Mouse (Mus musculus) inflammation-experienced regulatory T-cells, adult 6 months (primary cell): Measurements from ENCODE around the gene Gng2. TPM values are rescaled to one million over a fixed set of nuclear protein-coding genes. Genes with fewer than 3 reads are reported as not detected.

Source experiments
- ATAC-seq: one replicate; pipeline ENCODE4 v1.8.0; 2017
- polyA plus RNA-seq, 3 experiments: library from polyadenylated mRNA; unstranded; fragments of 100-300 nt; shearing (Covaris generic); gene quantifications; one replicate each; pipeline ENCODE4 v1.2.1; 2017

Gene Gng2
- polyA plus RNA-seq, 3 experiments from 2014 or later, result 56.4 to 107 (median 59.1) TPM

GRCm38 (mm10) chr14:19976421-19977270 lies 781 bp downstream of the Gng2 start:
- peak; percentile 67 for ATAC-seq

GRCm38 (mm10) chr14:19974978-19975493 lies 2.4 kb downstream of the Gng2 start:
- ATAC-seq, result no peak

- no peak for ATAC-seq
Observed at GRCm38 (mm10) chr14:19974429-19974828, 3.0 kb downstream of the Gng2 start.

GRCm38 (mm10) chr14:19972316-19973029 lies 5.0 kb downstream of the Gng2 start:
- ATAC-seq, result no peak

- ATAC-seq, result no peak
Observed at GRCm38 (mm10) chr14:19970845-19971244, 6.6 kb downstream of the Gng2 start.

GRCm38 (mm10) chr14:19970106-19970785 lies 7.2 kb downstream of the Gng2 start:
- ATAC-seq, result no peak

GRCm38 (mm10) chr14:19969566-19969965 lies 7.9 kb downstream of the Gng2 start:
- ATAC-seq, result peak; percentile 29

- ATAC-seq, result peak; percentile 7
Observed at GRCm38 (mm10) chr14:19969011-19969521, 8.4 kb downstream of the Gng2 start.

- ATAC-seq, result peak; percentile 81
Observed at GRCm38 (mm10) chr14:19968321-19969010, 9.0 kb downstream of the Gng2 start.

GRCm38 (mm10) chr14:19967482-19967881 lies 9.9 kb downstream of the Gng2 start:
- ATAC-seq, result peak; percentile 14

GRCm38 (mm10) chr14:19963961-19964505 lies 13.4 kb downstream of the Gng2 start:
- no peak for ATAC-seq

GRCm38 (mm10) chr14:19961924-19962915 lies 15.2 kb downstream of the Gng2 start:
- ATAC-seq, result peak; percentile 98

- ATAC-seq, result no peak
Observed at GRCm38 (mm10) chr14:19959860-19960259, 17.6 kb downstream of the Gng2 start.

- no peak for ATAC-seq
Observed at GRCm38 (mm10) chr14:19955077-19955476, 22.4 kb downstream of the Gng2 start.

- ATAC-seq, result no peak
Observed at GRCm38 (mm10) chr14:19950812-19951211, 26.6 kb downstream of the Gng2 start.

GRCm38 (mm10) chr14:19949475-19949874 lies 28.0 kb downstream of the Gng2 start:
- no peak for ATAC-seq

- no peak for ATAC-seq
Observed at GRCm38 (mm10) chr14:19946221-19946620, 31.2 kb downstream of the Gng2 start.

GRCm38 (mm10) chr14:19942732-19943131 lies 34.7 kb downstream of the Gng2 start:
- ATAC-seq, result no peak

- no peak for ATAC-seq
Observed at GRCm38 (mm10) chr14:19942329-19942728, 35.1 kb downstream of the Gng2 start.

- ATAC-seq, result no peak
Observed at GRCm38 (mm10) chr14:19940066-19940465, 37.4 kb downstream of the Gng2 start.
